Mouse (Mus musculus): ENCODE results near the gene Nsf. TPM values are rescaled to one million over a fixed set of nuclear protein-coding genes. Genes with fewer than 3 reads are reported as not detected.
A peak's percentile ranks its signal among the peaks of the same experiment; 100 is the strongest.
"Not testable (repeated sequence)": the region's sequence is repeated elsewhere in the genome, so short reads cannot be mapped to it uniquely, and the experiment has no call there.

The Nsf gene
- 64.8 and 69.5 TPM in 2 replicates for polyA plus RNA-seq (2012; ENCODE audit: insufficient read depth, insufficient read length, missing spikeins)

DNA sequence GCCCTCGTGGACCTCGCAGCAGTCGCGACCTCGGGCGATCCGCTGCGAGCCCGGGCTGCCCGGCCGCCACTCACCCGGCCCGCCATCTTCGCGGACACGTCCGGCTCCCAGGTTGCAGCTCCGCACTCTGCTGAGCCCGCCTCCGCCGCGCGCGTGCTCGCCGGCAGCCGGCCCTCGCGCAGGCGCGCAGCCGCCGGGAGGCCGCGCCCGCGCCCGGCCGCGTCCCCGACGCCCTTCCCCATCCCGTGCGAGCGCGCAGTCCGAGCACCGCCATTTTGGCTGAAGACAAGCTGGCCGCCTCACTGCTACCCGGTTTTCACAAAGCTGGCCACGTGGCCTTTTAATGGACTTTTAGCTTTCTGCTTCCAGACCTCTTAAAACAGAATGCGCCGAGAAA is at the start of gene Nsf:
TSS of gene Nsf (minus strand) at position 161 of the 397 bp plus-strand sequence.
- peak within 1 kb of the TSS; percentile 42 for H3K27ac ChIP-seq (ENCODE audit: insufficient read depth, low read depth, low read length)
- peak within 1 kb of the TSS; percentile 68 for H3K4me3 ChIP-seq (ENCODE audit: insufficient read depth, low read length)
- H3K4me1 ChIP-seq (ENCODE audit: control insufficient read depth, insufficient read depth, low read length) = peaks cover 26% of the 10 kb centered on the region
- TF ChIP-seq CTCF (IDR thresholded peaks at IDR 0.05; ENCODE audit: low read depth, low read length) = no peak
- no peak for TF ChIP-seq POLR2A (IDR thresholded peaks at IDR 0.05; ENCODE audit: borderline replicate concordance, low read depth, low read length)

DNA sequence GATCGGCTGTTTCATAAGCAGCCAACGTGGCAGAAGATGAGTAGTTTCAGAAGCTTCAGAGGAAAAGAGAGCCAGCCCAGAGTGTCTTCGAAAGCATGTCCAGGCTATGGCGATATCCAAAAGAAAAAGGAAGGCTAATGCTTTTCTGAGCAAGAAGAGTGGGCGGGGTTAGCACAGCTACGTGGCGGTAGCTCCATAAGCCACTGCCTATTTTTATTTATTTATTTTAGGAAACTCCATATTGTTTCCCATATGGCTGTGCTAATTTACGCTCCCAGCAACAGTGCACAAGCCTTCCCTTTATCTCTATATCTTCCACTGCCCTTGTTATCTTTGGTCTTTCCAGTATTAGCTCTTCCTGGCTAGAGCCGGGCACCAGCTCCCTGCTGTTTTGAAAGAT is 49.5 kb upstream of the Nsf start:
- TF ChIP-seq POLR2A (IDR thresholded peaks at IDR 0.05; ENCODE audit: borderline replicate concordance, low read depth, low read length) = no peak
- TF ChIP-seq CTCF (IDR thresholded peaks at IDR 0.05; ENCODE audit: low read depth, low read length) = no peak
- peaks cover 36% of the 10 kb centered on the region for H3K4me1 ChIP-seq (ENCODE audit: control insufficient read depth, insufficient read depth, low read length)
- no peak overlapping the region for H3K4me3 ChIP-seq (ENCODE audit: insufficient read depth, low read length)
- no peak overlapping the region for H3K27ac ChIP-seq (ENCODE audit: insufficient read depth, low read depth, low read length)

- no peak overlapping the region for H3K4me3 ChIP-seq (ENCODE audit: insufficient read depth, low read length)
- TF ChIP-seq CTCF (IDR thresholded peaks at IDR 0.05; ENCODE audit: low read depth, low read length) = no peak
- TF ChIP-seq POLR2A (IDR thresholded peaks at IDR 0.05; ENCODE audit: borderline replicate concordance, low read depth, low read length) = no peak
- peak overlapping the region; percentile 82 for H3K27ac ChIP-seq (ENCODE audit: insufficient read depth, low read depth, low read length)
- H3K4me1 ChIP-seq (ENCODE audit: control insufficient read depth, insufficient read depth, low read length) = peaks cover 33% of the 10 kb centered on the region
Measured at GRCm38 (mm10) chr11:104002191-104002590, 48.3 kb upstream of the Nsf start.

GRCm38 (mm10) chr11:104001395-104001955 is 47.6 kb upstream of the Nsf start:
- peak overlapping the region; percentile 82 for H3K27ac ChIP-seq (ENCODE audit: insufficient read depth, low read depth, low read length)

DNA sequence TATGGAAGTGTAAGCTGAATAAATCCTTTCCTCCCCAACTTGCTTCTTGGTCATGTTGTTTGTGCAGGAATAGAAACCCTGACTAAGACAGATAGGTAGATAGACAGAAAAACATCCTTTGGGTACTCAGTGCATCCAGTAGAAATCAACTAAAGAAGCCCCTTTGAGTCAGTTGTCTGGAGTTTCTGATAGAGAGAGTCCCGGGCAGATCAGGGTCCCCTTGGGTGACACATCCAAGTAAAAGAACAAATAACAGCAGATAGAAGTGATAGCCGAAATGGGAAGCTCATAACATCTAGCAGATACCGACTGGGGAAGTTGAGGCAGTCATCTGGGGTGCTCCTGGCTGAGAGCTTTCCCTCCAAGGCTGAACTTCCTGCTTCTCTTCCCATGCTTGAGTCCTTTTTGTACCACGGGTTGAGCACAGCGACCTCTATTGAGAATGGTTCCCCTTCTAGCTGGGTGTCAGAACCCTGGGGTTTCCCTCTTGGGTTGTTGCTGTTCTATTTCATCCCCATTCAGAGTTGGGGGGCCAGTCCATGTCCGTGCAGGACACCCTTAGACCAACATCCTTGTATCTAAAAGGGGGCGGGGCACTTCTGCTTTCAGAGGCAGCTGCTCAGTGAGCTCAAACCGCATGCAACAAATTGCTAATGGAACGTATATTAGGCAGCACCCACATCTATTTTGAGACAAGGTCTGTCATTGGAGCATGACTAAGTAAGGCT is 47.0 kb upstream of the Nsf start:
- TF ChIP-seq POLR2A (IDR thresholded peaks at IDR 0.05; ENCODE audit: borderline replicate concordance, low read depth, low read length) (no peak), CTCF (IDR thresholded peaks at IDR 0.05; ENCODE audit: low read depth, low read length) (no peak)
- no peak overlapping the region for H3K4me3 ChIP-seq (ENCODE audit: insufficient read depth, low read length)
- H3K4me1 ChIP-seq (ENCODE audit: control insufficient read depth, insufficient read depth, low read length) = peaks cover 33% of the 10 kb centered on the region
- peak overlapping the region; percentile 82 for H3K27ac ChIP-seq (ENCODE audit: insufficient read depth, low read depth, low read length)

More at GRCm38 (mm10) chr11:104001395-104001955, 47.6 kb upstream of the Nsf start:
- Histone ChIP-seq H3K4me1 (ENCODE audit: control insufficient read depth, insufficient read depth, low read length) (peaks cover 33% of the 10 kb centered on the region), H3K4me3 (ENCODE audit: insufficient read depth, low read length) (peak overlapping the region; percentile 36)
- TF ChIP-seq POLR2A (IDR thresholded peaks at IDR 0.05; ENCODE audit: borderline replicate concordance, low read depth, low read length) = no peak
- no peak for TF ChIP-seq CTCF (IDR thresholded peaks at IDR 0.05; ENCODE audit: low read depth, low read length)

- TF ChIP-seq CTCF (IDR thresholded peaks at IDR 0.05; ENCODE audit: low read depth, low read length) (no peak), POLR2A (IDR thresholded peaks at IDR 0.05; ENCODE audit: borderline replicate concordance, low read depth, low read length) (no peak)
- Histone ChIP-seq H3K27ac (ENCODE audit: insufficient read depth, low read depth, low read length) (no peak overlapping the region), H3K4me1 (ENCODE audit: control insufficient read depth, insufficient read depth, low read length) (peaks cover 26% of the 10 kb centered on the region), H3K4me3 (ENCODE audit: insufficient read depth, low read length) (no peak overlapping the region)
Measured at GRCm38 (mm10) chr11:103998737-103999136, 44.9 kb upstream of the Nsf start.

GRCm38 (mm10) chr11:103997385-103997784 is 43.5 kb upstream of the Nsf start:
- no peak for TF ChIP-seq POLR2A (IDR thresholded peaks at IDR 0.05; ENCODE audit: borderline replicate concordance, low read depth, low read length)
- peak; percentile 92 for TF ChIP-seq CTCF (IDR thresholded peaks at IDR 0.05; ENCODE audit: low read depth, low read length)
- Histone ChIP-seq H3K27ac (ENCODE audit: insufficient read depth, low read depth, low read length) (no peak overlapping the region), H3K4me1 (ENCODE audit: control insufficient read depth, insufficient read depth, low read length) (peaks cover 27% of the 10 kb centered on the region), H3K4me3 (ENCODE audit: insufficient read depth, low read length) (no peak overlapping the region)

GRCm38 (mm10) chr11:103992638-103993037 is 38.8 kb upstream of the Nsf start:
- H3K4me1 ChIP-seq (ENCODE audit: control insufficient read depth, insufficient read depth, low read length) = peaks cover 20% of the 10 kb centered on the region
- no peak overlapping the region for H3K4me3 ChIP-seq (ENCODE audit: insufficient read depth, low read length)
- peak overlapping the region; percentile 71 for H3K27ac ChIP-seq (ENCODE audit: insufficient read depth, low read depth, low read length)
- no peak for TF ChIP-seq POLR2A (IDR thresholded peaks at IDR 0.05; ENCODE audit: borderline replicate concordance, low read depth, low read length)
- TF ChIP-seq CTCF (IDR thresholded peaks at IDR 0.05; ENCODE audit: low read depth, low read length) = no peak

DNA sequence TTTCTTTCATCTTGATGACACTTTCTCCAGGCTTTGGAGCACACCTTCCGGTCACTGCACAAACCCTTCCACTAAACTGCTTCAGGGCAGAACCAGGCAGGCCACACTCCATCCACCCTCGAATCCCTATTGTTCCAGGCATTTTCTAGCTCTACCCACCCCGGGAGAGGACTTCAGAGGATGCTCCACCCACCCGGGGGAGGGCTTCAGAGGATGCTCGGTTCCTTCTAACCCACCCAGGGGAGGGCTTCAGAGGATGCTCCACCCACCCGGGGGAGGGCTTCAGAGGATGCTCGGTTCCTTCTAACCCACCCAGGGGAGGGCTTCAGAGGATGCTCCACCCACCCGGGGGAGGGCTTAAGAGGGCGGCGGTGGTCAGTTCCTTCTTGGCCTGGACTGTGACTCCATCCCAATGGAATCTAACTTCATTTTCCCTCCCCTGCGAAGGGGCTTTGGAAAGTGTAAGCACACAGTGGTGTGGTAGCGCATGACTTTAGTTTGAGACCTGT is 36.2 kb upstream of the Nsf start:
- not testable (repeated sequence) for H3K4me3 ChIP-seq (ENCODE audit: insufficient read depth, low read length); H3K27ac ChIP-seq (ENCODE audit: insufficient read depth, low read depth, low read length)
- H3K4me1 ChIP-seq (ENCODE audit: control insufficient read depth, insufficient read depth, low read length) = peaks cover 34% of the 10 kb centered on the region

DNA sequence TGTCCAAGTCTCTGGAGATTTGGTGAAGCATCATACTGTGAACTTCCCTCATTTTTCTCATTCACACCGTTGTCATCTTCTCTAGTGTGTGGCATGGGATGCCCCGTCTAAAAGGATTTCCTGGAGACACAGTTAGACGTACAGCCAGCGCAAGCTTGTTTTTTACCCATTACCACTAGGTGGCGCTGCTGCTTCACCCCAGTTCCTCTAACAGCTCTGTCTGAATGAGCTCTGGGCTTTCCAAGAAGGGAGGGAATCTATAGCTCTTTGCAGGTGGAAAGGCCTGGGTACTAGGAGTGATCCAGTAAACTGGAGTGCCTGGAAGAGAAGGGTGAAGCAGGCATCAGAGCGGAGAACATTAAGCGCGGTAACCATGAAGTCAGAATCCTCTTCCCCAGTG is 33.6 kb upstream of the Nsf start:
- TF ChIP-seq CTCF (IDR thresholded peaks at IDR 0.05; ENCODE audit: low read depth, low read length) (peak; percentile 69), POLR2A (IDR thresholded peaks at IDR 0.05; ENCODE audit: borderline replicate concordance, low read depth, low read length) (no peak)
- H3K27ac ChIP-seq (ENCODE audit: insufficient read depth, low read depth, low read length) = no peak overlapping the region
- H3K4me1 ChIP-seq (ENCODE audit: control insufficient read depth, insufficient read depth, low read length) = peaks cover 45% of the 10 kb centered on the region
- H3K4me3 ChIP-seq (ENCODE audit: insufficient read depth, low read length) = no peak overlapping the region

Data from bone marrow macrophage, adult 2 months (primary cell).